Mouse (Mus musculus): ENCODE results near the gene Nckap1.

GRCm38 (mm10) chr2:80547901-80548300 lies 33.3 kb downstream of the Nckap1 start:
- TF ChIP-seq CTCF (IDR thresholded peaks at IDR 0.05; ENCODE audit: low read depth) (no peak), EP300 (IDR thresholded peaks at IDR 0.05; ENCODE audit: low read depth) (no peak)
